Mouse (Mus musculus) erythroblast, embryonic 14.5 days (primary cell): Measurements from ENCODE around the gene Gm3468.
"Not testable (repeated sequence)": the region's sequence is repeated elsewhere in the genome, so short reads cannot be mapped to it uniquely, and the experiment has no call there.

Experiments
- GATA1 ChIP-seq: IDR thresholded peaks from 2 replicates; pipeline ENCODE4 v1.6.1; 2012; ENCODE audit warnings: low read length, inconsistent platforms, mixed read lengths
- TAL1 ChIP-seq: IDR thresholded peaks from 3 replicates; pipeline ENCODE4 v1.6.1; 2012; ENCODE audit warnings: low read length, inconsistent platforms, mixed read lengths

DNA sequence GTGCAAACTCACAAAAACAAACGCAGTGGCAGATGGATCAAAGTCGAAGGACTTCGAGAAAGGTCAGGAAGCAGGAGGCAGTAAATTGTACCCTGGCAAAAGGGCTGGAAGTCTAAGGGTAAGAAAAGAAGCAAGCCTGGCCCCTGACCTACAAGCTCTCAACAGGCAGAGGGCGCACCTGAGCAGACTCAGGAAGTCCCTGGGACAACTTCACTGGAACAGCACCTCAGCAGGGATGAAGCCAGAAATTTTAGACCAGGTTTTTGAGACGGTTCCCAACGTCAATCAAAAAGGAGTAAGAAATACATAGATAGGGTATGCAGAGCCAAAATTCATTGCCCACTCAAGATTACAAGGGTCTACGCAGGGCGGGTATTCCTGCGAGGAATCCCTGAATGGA is 965 bp downstream of the Gm3468 start:
- not testable (repeated sequence) for TF ChIP-seq GATA1, TAL1
